Mouse (Mus musculus) brain, embryonic 18.5 days (tissue): ENCODE data around the gene Bicc1.

Experiments used
- DNase-seq: peaks from one replicate; pipeline ENCODE4 v3.0.0-alpha.2; 2012; ENCODE audit warnings: low read depth, low spot score

Gene Bicc1

DNA sequence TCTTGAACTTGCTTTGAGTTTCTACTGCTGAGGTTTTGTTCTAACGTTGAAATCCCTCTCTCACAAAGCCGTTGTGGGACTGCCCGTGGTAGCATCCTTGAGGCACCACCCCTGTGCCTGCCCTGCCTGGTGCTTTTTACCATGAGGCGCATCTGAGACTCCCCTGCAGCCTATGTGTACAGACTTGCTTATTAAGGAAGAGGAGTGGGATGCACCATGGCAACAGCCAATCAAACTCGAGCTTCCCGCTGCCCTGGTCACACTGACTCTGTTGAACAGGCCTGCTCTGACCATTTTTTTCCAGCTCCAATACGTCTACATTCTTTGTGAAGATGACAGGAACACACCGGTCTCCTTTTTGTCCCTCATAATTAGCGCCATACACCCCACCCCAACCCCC is 283.0 kb downstream of the Bicc1 start:
- DNase-seq = no peak

DNA sequence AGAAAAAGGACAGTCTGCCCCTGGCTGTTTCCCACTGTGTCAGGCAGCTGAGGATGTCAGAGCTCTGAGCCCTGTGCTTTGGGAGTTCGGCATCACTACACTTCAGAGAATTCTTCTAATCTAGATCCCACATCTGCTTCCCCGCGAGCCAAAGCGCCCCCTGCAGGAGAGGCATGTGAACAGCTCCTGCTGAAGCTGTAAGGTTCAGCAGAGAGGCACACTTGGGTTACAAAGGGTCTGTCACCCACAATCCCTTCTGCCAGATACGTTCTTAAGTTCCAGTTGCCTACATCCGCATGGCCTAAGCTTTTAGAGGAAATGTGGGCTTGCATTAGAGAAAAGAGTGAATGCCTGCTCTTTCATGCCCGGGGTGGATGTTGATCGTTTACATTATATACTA is 283.4 kb downstream of the Bicc1 start:
- no peak for DNase-seq

- no peak for DNase-seq
Observed at GRCm38 (mm10) chr10:70874994-70875538, 284.4 kb downstream of the Bicc1 start.
